ENCODE assay signal across 18 mouse cellular contexts in the genomic region with DNA sequence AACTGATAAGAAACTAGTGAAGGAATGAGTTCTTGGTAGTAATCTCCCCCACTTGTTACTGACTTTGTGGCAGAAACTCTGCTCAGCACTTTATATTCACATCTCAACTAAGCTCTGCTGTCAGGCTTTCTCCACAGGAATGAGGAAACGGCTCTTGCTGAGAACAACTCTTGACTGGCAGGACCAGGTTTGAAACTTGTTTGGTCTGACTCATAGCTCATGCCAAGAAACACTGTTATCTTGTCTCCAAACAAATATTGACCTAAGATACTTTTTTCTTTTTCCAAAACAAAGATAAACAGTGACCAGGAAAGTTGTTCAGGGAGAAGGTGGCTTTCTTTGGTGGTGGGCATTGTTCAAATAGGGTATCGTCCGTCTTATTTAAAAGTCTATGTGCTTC. TPM values are rescaled to one million over a fixed set of nuclear protein-coding genes. Genes with fewer than 3 reads are reported as not detected.
"Had no signal": no experiment of that assay in that cellular context is flagged by ENCODE, and none has a peak within 500 bp of the region (broad histone marks: within the 10 kb centered on the region; RNA-seq: fewer than 3 reads in every experiment).

No protein-coding gene starts in this region.

- DNase-seq: kidney, adult 11 months; kidney, adult 8-10 months; kidney, postnatal 10 days; kidney, postnatal 36 days; layer of hippocampus, postnatal 36 days; lung, postnatal 4 days; midbrain, embryonic 14.5 days; thymus, adult 2 months; thymus, postnatal 25 days had no signal

- H3K4me3 ChIP-seq: intestine, embryonic 15.5 days; kidney, embryonic 15.5 days; left cerebral cortex, adult 2 months; liver, embryonic 12.5 days; liver, embryonic 15.5 days had no signal

- H3K9ac ChIP-seq: intestine, embryonic 15.5 days; kidney, embryonic 15.5 days; liver, embryonic 12.5 days; liver, embryonic 15.5 days had no signal

- H3K36me3 ChIP-seq: intestine, embryonic 15.5 days; kidney, embryonic 15.5 days; liver, embryonic 12.5 days; liver, embryonic 15.5 days had no signal

- ATAC-seq: intestine, embryonic 15.5 days; liver, embryonic 12.5 days had no signal

- H3K27me3 ChIP-seq: intestine, embryonic 15.5 days; kidney, embryonic 15.5 days; liver, embryonic 12.5 days; liver, embryonic 15.5 days had no signal

- H3K4me1 ChIP-seq: liver, embryonic 12.5 days; liver, embryonic 15.5 days had no signal

- H3K4me2 ChIP-seq: intestine, embryonic 15.5 days; kidney, embryonic 15.5 days; liver, embryonic 12.5 days; liver, embryonic 15.5 days; midbrain, embryonic 11.5 days had no signal

- H3K9me3 ChIP-seq: intestine, embryonic 15.5 days; kidney, embryonic 15.5 days; liver, embryonic 12.5 days; liver, embryonic 15.5 days had no signal

- H3K27ac ChIP-seq: intestine, embryonic 15.5 days; kidney, embryonic 15.5 days; left cerebral cortex, adult 2 months; liver, embryonic 12.5 days; liver, embryonic 15.5 days had no signal

RNA-seq across cellular contexts. Expression of a gene that starts 45.3 kb away (rescaled TPM):
- polyA plus RNA-seq: limb, embryonic 11.5 days; midbrain, embryonic 14.5 days; midbrain, postnatal 0 days; neural tube, embryonic 14.5 days had no signal
